ENCODE assay signal across 26 mouse cellular contexts in the genomic region with DNA sequence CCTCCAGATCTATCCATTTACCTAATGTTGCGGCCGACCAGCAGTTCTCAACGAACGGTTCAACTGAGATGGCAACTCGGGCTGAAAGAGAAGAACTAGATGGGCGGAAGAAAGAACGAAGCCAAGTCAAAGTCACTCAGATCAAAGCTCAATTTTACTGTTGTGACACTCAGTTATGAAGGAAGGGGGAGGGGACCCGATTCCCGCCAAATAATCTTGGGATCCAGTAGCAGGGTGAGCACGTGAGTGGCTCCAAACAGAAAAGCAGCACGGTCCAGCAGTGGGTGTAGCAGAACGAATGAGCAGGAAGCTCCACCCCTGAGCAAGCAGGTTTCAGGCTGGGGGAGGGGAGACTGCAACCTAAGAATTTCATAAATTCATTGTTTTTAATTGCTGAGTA. TPM values are rescaled to one million over a fixed set of nuclear protein-coding genes. Genes with fewer than 3 reads are reported as not detected.
"Had no signal": no experiment of that assay in that cellular context is flagged by ENCODE, and none has a peak within 500 bp of the region (broad histone marks: within the 10 kb centered on the region; RNA-seq: fewer than 3 reads in every experiment).

No protein-coding gene starts in this region.

RNA-seq across cellular contexts. Expression of a gene that starts 26.0 kb away (rescaled TPM):
- total RNA-seq: gastrocnemius, adult 2 months; gastrocnemius, postnatal 25 days; granulocyte monocyte progenitor cell, adult 5-6 weeks; heart, adult 2 months; heart, postnatal 10 days; heart, postnatal 25 days; layer of hippocampus, adult 2 months; layer of hippocampus, postnatal 10 days; left cerebral cortex, adult 2 months; left cerebral cortex, postnatal 14 days; left cerebral cortex, postnatal 36 days had no signal
- polyA plus RNA-seq: frontal cortex, adult 2 months; heart, embryonic 12.5 days; heart, embryonic 14.5 days; heart, embryonic 16.5 days; hindbrain, embryonic 10.5 days; hindbrain, embryonic 12.5 days; hindbrain, embryonic 14.5 days; hindbrain, embryonic 16.5 days; inflammation-experienced regulatory T-cells, adult 6 months; kidney, postnatal 0 days; limb, embryonic 11.5 days; limb, embryonic 13.5 days had no signal

RNA-seq across cellular contexts. Expression of a gene that starts 52.3 kb away (rescaled TPM):
- total RNA-seq: gastrocnemius, adult 2 months; gastrocnemius, postnatal 25 days; granulocyte monocyte progenitor cell, adult 5-6 weeks; heart, postnatal 10 days; heart, postnatal 25 days; heart, postnatal 4 days; layer of hippocampus, postnatal 25 days; left cerebral cortex, postnatal 14 days; left cerebral cortex, postnatal 36 days had no signal
- polyA plus RNA-seq: frontal cortex, adult 2 months; heart, embryonic 14.5 days; hindbrain, embryonic 10.5 days; hindbrain, embryonic 12.5 days; hindbrain, embryonic 14.5 days; hindbrain, embryonic 16.5 days; inflammation-experienced regulatory T-cells, adult 6 months; limb, embryonic 11.5 days; limb, embryonic 13.5 days; limb, embryonic 15.5 days had no signal
